Mouse (Mus musculus): ENCODE data around the gene Ptafr. TPM values are rescaled to one million over a fixed set of nuclear protein-coding genes. Genes with fewer than 3 reads are reported as not detected.

Gene Ptafr
- polyA plus RNA-seq (2015; fragmentation: Nextera tagmentation; extraction: Ambion mirVana), result 0.50 and 0.63 TPM in 2 replicates

GRCm38 (mm10) chr4:132563965-132564364 lies at the start of gene Ptafr:
TSS of gene Ptafr (plus strand) at chr4:132564067.
- no peak within 1 kb of the TSS for H3K27ac ChIP-seq
- H3K4me1 ChIP-seq, result 0 out of 2 replicates have a peak, but pooled peaks cover 4% of the 10 kb centered on the region
- no peak within 1 kb of the TSS for H3K4me3 ChIP-seq
- no peaks in the 10 kb centered on the region for H3K36me3 ChIP-seq
- no peak within 1 kb of the TSS for H3K4me2 ChIP-seq (replicated peaks)
- ATAC-seq (ENCODE audit: low FRiP score, low read depth), result no peak
- H3K9me3 ChIP-seq, result no peaks in the 10 kb centered on the region
- no peaks in the 10 kb centered on the region for H3K27me3 ChIP-seq
- WGBS, result 26% methylated on average over 4 of the region's 4 CpGs
- no peak within 1 kb of the TSS for H3K9ac ChIP-seq

- H3K4me3 ChIP-seq, result peak overlapping the region; percentile 51
- no peaks in the 10 kb centered on the region for H3K9me3 ChIP-seq
- ATAC-seq (ENCODE audit: low FRiP score, low read depth), result peak; percentile 2; the same call in 1 of the 2 replicates
- H3K9ac ChIP-seq, result peak overlapping the region; percentile 59
- no peaks in the 10 kb centered on the region for H3K27me3 ChIP-seq
- H3K4me2 ChIP-seq (replicated peaks), result peak overlapping the region; percentile 91
- no peaks in the 10 kb centered on the region for H3K36me3 ChIP-seq
- WGBS, result 2% methylated on average over 21 of the region's 21 CpGs
- peaks cover 7% of the 10 kb centered on the region for H3K4me1 ChIP-seq
- H3K27ac ChIP-seq, result peak overlapping the region; percentile 82
Measured at GRCm38 (mm10) chr4:132514555-132515135, 49.2 kb upstream of the Ptafr start.

- Histone ChIP-seq H3K4me2 (replicated peaks) (peak overlapping the region; percentile 91), H3K27ac (peak overlapping the region; percentile 82), H3K9ac (peak overlapping the region; percentile 59), H3K36me3 (no peaks in the 10 kb centered on the region), H3K4me1 (peaks cover 6% of the 10 kb centered on the region), H3K9me3 (no peaks in the 10 kb centered on the region), H3K4me3 (peak overlapping the region; percentile 51), H3K27me3 (no peaks in the 10 kb centered on the region)
- WGBS, result 19% methylated on average over 22 of the region's 22 CpGs
- peak; percentile 95 for ATAC-seq (ENCODE audit: low FRiP score, low read depth)
Measured at GRCm38 (mm10) chr4:132515369-132516155, 48.3 kb upstream of the Ptafr start.

- no peaks in the 10 kb centered on the region for H3K27me3 ChIP-seq
- no peak overlapping the region for H3K4me3 ChIP-seq
- no peaks in the 10 kb centered on the region for H3K36me3 ChIP-seq
- H3K4me1 ChIP-seq, result peaks cover 4% of the 10 kb centered on the region; the same call in 1 of the 2 replicates
- ATAC-seq (ENCODE audit: low FRiP score, low read depth), result no peak
- WGBS, result 81% methylated on average over 8 of the region's 8 CpGs
- no peaks in the 10 kb centered on the region for H3K9me3 ChIP-seq
- no peak overlapping the region for H3K4me2 ChIP-seq (replicated peaks)
- no peak overlapping the region for H3K27ac ChIP-seq
- H3K9ac ChIP-seq, result no peak overlapping the region
Measured at GRCm38 (mm10) chr4:132518066-132518465, 45.8 kb upstream of the Ptafr start.

GRCm38 (mm10) chr4:132519188-132519587 lies 44.7 kb upstream of the Ptafr start:
- ATAC-seq (ENCODE audit: low FRiP score, low read depth), result no peak
- no peaks in the 10 kb centered on the region for H3K9me3 ChIP-seq
- H3K27ac ChIP-seq, result no peak overlapping the region
- no peak overlapping the region for H3K4me2 ChIP-seq (replicated peaks)
- H3K9ac ChIP-seq, result no peak overlapping the region
- H3K27me3 ChIP-seq, result no peaks in the 10 kb centered on the region
- no peaks in the 10 kb centered on the region for H3K36me3 ChIP-seq
- no peak overlapping the region for H3K4me3 ChIP-seq
- 86% methylated on average over 3 of the region's 3 CpGs for WGBS
- peaks cover 3% of the 10 kb centered on the region; the same call in 1 of the 2 replicates for H3K4me1 ChIP-seq

- Histone ChIP-seq H3K4me1 (peaks cover 5% of the 10 kb centered on the region; the same call in 1 of the 2 replicates), H3K27me3 (no peaks in the 10 kb centered on the region), H3K36me3 (peaks cover 2% of the 10 kb centered on the region; the same call in 1 of the 2 replicates), H3K9me3 (no peaks in the 10 kb centered on the region), H3K9ac (no peak overlapping the region), H3K27ac (no peak overlapping the region), H3K4me3 (no peak overlapping the region), H3K4me2 (replicated peaks) (no peak overlapping the region)
- 28% methylated on average over 11 of the region's 11 CpGs for WGBS
- no peak for ATAC-seq (ENCODE audit: low FRiP score, low read depth)
Measured at GRCm38 (mm10) chr4:132524321-132524741, 39.5 kb upstream of the Ptafr start.

GRCm38 (mm10) chr4:132524808-132525207 lies 39.1 kb upstream of the Ptafr start:
- Histone ChIP-seq H3K27me3 (no peaks in the 10 kb centered on the region), H3K36me3 (peaks cover 7% of the 10 kb centered on the region), H3K27ac (no peak overlapping the region), H3K4me1 (peaks cover 5% of the 10 kb centered on the region; the same call in 1 of the 2 replicates), H3K4me3 (no peak overlapping the region), H3K4me2 (replicated peaks) (no peak overlapping the region), H3K9ac (no peak overlapping the region), H3K9me3 (no peaks in the 10 kb centered on the region)
- WGBS, result 48% methylated on average over 6 of the region's 6 CpGs
- no peak for ATAC-seq (ENCODE audit: low FRiP score, low read depth)

- H3K27ac ChIP-seq, result no peak overlapping the region
- H3K27me3 ChIP-seq, result no peaks in the 10 kb centered on the region
- ATAC-seq (ENCODE audit: low FRiP score, low read depth), result no peak
- H3K9ac ChIP-seq, result no peak overlapping the region
- no peak overlapping the region for H3K4me3 ChIP-seq
- H3K9me3 ChIP-seq, result no peaks in the 10 kb centered on the region
- peaks cover 24% of the 10 kb centered on the region for H3K36me3 ChIP-seq
- H3K4me2 ChIP-seq (replicated peaks), result no peak overlapping the region
- peaks cover 5% of the 10 kb centered on the region; the same call in 1 of the 2 replicates for H3K4me1 ChIP-seq
- 70% methylated on average over 2 of the region's 2 CpGs for WGBS
Measured at GRCm38 (mm10) chr4:132526678-132527077, 37.2 kb upstream of the Ptafr start.

GRCm38 (mm10) chr4:132527917-132528522 lies 35.8 kb upstream of the Ptafr start:
- Histone ChIP-seq H3K4me3 (no peak overlapping the region), H3K36me3 (peaks cover 25% of the 10 kb centered on the region), H3K9me3 (no peaks in the 10 kb centered on the region), H3K9ac (no peak overlapping the region), H3K27me3 (no peaks in the 10 kb centered on the region), H3K4me1 (peaks cover 16% of the 10 kb centered on the region), H3K4me2 (replicated peaks) (no peak overlapping the region), H3K27ac (no peak overlapping the region)
- ATAC-seq (ENCODE audit: low FRiP score, low read depth), result no peak
- 89% methylated on average over 8 of the region's 8 CpGs for WGBS

GRCm38 (mm10) chr4:132529344-132529743 lies 34.5 kb upstream of the Ptafr start:
- no peak overlapping the region for H3K4me3 ChIP-seq
- H3K4me2 ChIP-seq (replicated peaks), result no peak overlapping the region
- no peak overlapping the region for H3K27ac ChIP-seq
- H3K4me1 ChIP-seq, result peaks cover 20% of the 10 kb centered on the region
- H3K9ac ChIP-seq, result no peak overlapping the region
- WGBS, result 87% methylated on average over 4 of the region's 4 CpGs
- ATAC-seq (ENCODE audit: low FRiP score, low read depth), result no peak
- H3K9me3 ChIP-seq, result no peaks in the 10 kb centered on the region
- peaks cover 25% of the 10 kb centered on the region for H3K36me3 ChIP-seq
- no peaks in the 10 kb centered on the region for H3K27me3 ChIP-seq

- ATAC-seq (ENCODE audit: low FRiP score, low read depth), result no peak
- Histone ChIP-seq H3K4me1 (peaks cover 18% of the 10 kb centered on the region), H3K4me2 (replicated peaks) (no peak overlapping the region), H3K36me3 (peaks cover 25% of the 10 kb centered on the region), H3K4me3 (no peak overlapping the region), H3K27ac (no peak overlapping the region), H3K9ac (no peak overlapping the region), H3K27me3 (no peaks in the 10 kb centered on the region), H3K9me3 (no peaks in the 10 kb centered on the region)
- whole genome bisulfite sequencing, result 95% methylated on average over 20 of the region's 20 CpGs
Measured at GRCm38 (mm10) chr4:132530033-132530804, 33.6 kb upstream of the Ptafr start.
